Mouse (Mus musculus) kidney, adult 2 months (tissue): Measurements from ENCODE around the gene Col19a1.

Source experiments
- CTCF ChIP-seq: fragments of 200-500 bp; conservative IDR thresholded peaks from 2 replicates; pipeline ENCODE4 v1.5.1; 2011; ENCODE audit warnings: low read depth, mild to moderate bottlenecking, control low read depth, low read length, moderate library complexity, mixed read lengths; ENCODE audit not compliant: insufficient read depth, insufficient read length
- POLR2A ChIP-seq: fragments of 200-500 bp; IDR thresholded peaks from one replicate; pipeline ENCODE4 v1.6.1; 2011; ENCODE audit warnings: low read depth, low read length, control low read depth

- TF ChIP-seq POLR2A (no peak), CTCF (no peak)
These were observed 342.3 kb downstream of the Col19a1 start for GRCm38 (mm10) chr1:24244931-24245330.
